Mouse (Mus musculus) C2C12 (cell line): ENCODE data around the gene Defb5. TPM values are rescaled to one million over a fixed set of nuclear protein-coding genes. Genes with fewer than 3 reads are reported as not detected.

Experiments
- polyA plus RNA-seq: library from polyadenylated mRNA; unstranded; fragments of >200 nt; fragmentation: generic; extraction: Trizol; gene quantifications from one replicate; pipeline ENCODE4 v1.2.1, GENCODE M21; 2012; ENCODE audit warnings: missing spikeins

Defb5 gene
- polyA plus RNA-seq, 1 experiment = not detected

Other genes starting within 250 kb of the Defb5 start
- not detected for gene Defb38, start 221.0 kb upstream of the Defb5 start, polyA plus RNA-seq
- gene Defb39, start 182.8 kb upstream of the Defb5 start, polyA plus RNA-seq = not detected
- gene Defb12, start 132.7 kb upstream of the Defb5 start, polyA plus RNA-seq = not detected
- gene Defb34, start 123.8 kb upstream of the Defb5 start, polyA plus RNA-seq = not detected
- gene Gm45826, start 106.8 kb upstream of the Defb5 start, polyA plus RNA-seq = not detected
- not detected for gene Defb14, start 53.2 kb upstream of the Defb5 start, polyA plus RNA-seq
- gene Defb4, start 48.9 kb upstream of the Defb5 start, polyA plus RNA-seq = not detected
- not detected for gene Defb6, start 22.1 kb upstream of the Defb5 start, polyA plus RNA-seq
- not detected for gene Defb46, start 7.7 kb upstream of the Defb5 start, polyA plus RNA-seq
- gene Defb3, start 45.8 kb downstream of the Defb5 start, polyA plus RNA-seq = not detected
- not detected for gene Defb8, start 200.0 kb downstream of the Defb5 start, polyA plus RNA-seq
- not detected for gene Defb7, start 247.5 kb downstream of the Defb5 start, polyA plus RNA-seq